Mouse (Mus musculus) heart, embryonic 16.5 days (tissue): ENCODE results near the gene Smyd3. TPM values are rescaled to one million over a fixed set of nuclear protein-coding genes. Genes with fewer than 3 reads are reported as not detected.
"Not testable (repeated sequence)": the region's sequence is repeated elsewhere in the genome, so short reads cannot be mapped to it uniquely, and the experiment has no call there.

Experiments
- ATAC-seq: fragments of 200-750 bp; cut with Nextera tagmentation; replicated peaks from 2 replicates; pipeline ENCODE4 v1.8.0; 2017; ENCODE audit warnings: moderate number of reproducible peaks; ENCODE audit not compliant: insufficient read depth, low FRiP score; ENCODE audit errors: extremely low read depth
- H3K27ac ChIP-seq: fragments of 300-500 bp; sonication (generic); 2 replicates; pipeline ENCODE4 v1.5.1; 2014; ENCODE audit warnings: mild to moderate bottlenecking, low read length, control low read depth, moderate library complexity
- H3K27me3 ChIP-seq: fragments of 300-500 bp; sonication (generic); 2 replicates; pipeline ENCODE4 v1.6.1; 2014; ENCODE audit warnings: low read length, mixed read lengths; ENCODE audit not compliant: control insufficient read depth, insufficient read depth
- H3K36me3 ChIP-seq: fragments of 300-500 bp; sonication (generic); 2 replicates; pipeline ENCODE4 v1.6.1; 2014; ENCODE audit not compliant: control insufficient read depth, insufficient read depth
- H3K4me1 ChIP-seq: fragments of 300-500 bp; sonication (generic); 2 replicates; pipeline ENCODE4 v1.6.1; 2014; ENCODE audit warnings: low read length, mixed read lengths; ENCODE audit not compliant: control insufficient read depth, insufficient read depth
- H3K4me2 ChIP-seq: fragments of 300-500 bp; sonication (generic); 2 replicates; pipeline ENCODE4 v1.6.1; 2014; ENCODE audit warnings: low read depth, mild to moderate bottlenecking, control low read depth, low read length
- H3K4me3 ChIP-seq: fragments of 300-500 bp; sonication (generic); 2 replicates; pipeline ENCODE4 v1.5.1; 2014; ENCODE audit warnings: mild to moderate bottlenecking, control low read depth, low read length
- H3K9ac ChIP-seq: fragments of 300-500 bp; sonication (generic); 2 replicates; pipeline ENCODE4 v1.6.1; 2014; ENCODE audit warnings: low read length, control low read depth
- H3K9me3 ChIP-seq: fragments of 300-500 bp; sonication (generic); replicated peaks from 2 replicates; pipeline ENCODE4 v1.6.1; 2016; ENCODE audit warnings: low read length; ENCODE audit not compliant: control insufficient read depth
- WGBS: fragments of 180-500 bp; shearing (Covaris S2); extraction: QIAGEN DNeasy Blood & Tissue Kit; methylation state at CpG from one replicate; pipeline ENCODE4 v1.1.7; 2014; 5-methylcytosine and 5-hydroxymethylcytosine counted together
- polyA plus RNA-seq: library from polyadenylated mRNA; unstranded; fragments of >200 nt; fragmentation: Nextera tagmentation; extraction: Ambion mirVana; gene quantifications from 2 replicates; pipeline ENCODE4 v1.2.1, GENCODE M21; 2015

Gene Smyd3
- polyA plus RNA-seq, 1 experiment from 2014 or later: 13.3 TPM

- not testable (repeated sequence) for H3K9me3 ChIP-seq, H3K4me2 ChIP-seq, ATAC-seq, H3K36me3 ChIP-seq, H3K9ac ChIP-seq, H3K4me3 ChIP-seq, H3K27ac ChIP-seq, H3K4me1 ChIP-seq, H3K27me3 ChIP-seq
- 79% methylated on average over 5 of the region's 5 CpGs for WGBS
These were observed 353.6 kb downstream of the Smyd3 start for GRCm38 (mm10) chr1:179164219-179164618.

- H3K9ac ChIP-seq, H3K27ac ChIP-seq, H3K4me1 ChIP-seq, H3K36me3 ChIP-seq, H3K4me2 ChIP-seq, H3K4me3 ChIP-seq, H3K9me3 ChIP-seq, H3K27me3 ChIP-seq, ATAC-seq: not testable (repeated sequence)
- WGBS: 96% methylated on average over 1 of the region's 1 CpGs
These were observed 355.1 kb downstream of the Smyd3 start for GRCm38 (mm10) chr1:179162752-179163151.

GRCm38 (mm10) chr1:179161947-179162346 lies 355.9 kb downstream of the Smyd3 start:
- Histone ChIP-seq H3K9ac (no peak overlapping the region), H3K4me3 (no peak overlapping the region), H3K9me3 (no peaks in the 10 kb centered on the region), H3K27me3 (no peaks in the 10 kb centered on the region), H3K4me1 (peaks cover 3% of the 10 kb centered on the region; the same call in 1 of the 2 replicates), H3K27ac (no peak overlapping the region), H3K36me3 (no peaks in the 10 kb centered on the region), H3K4me2 (no peak overlapping the region)
- WGBS: 50% methylated on average over 6 of the region's 6 CpGs
- ATAC-seq: no peak

GRCm38 (mm10) chr1:179160697-179161096 lies 357.1 kb downstream of the Smyd3 start:
- no peaks in the 10 kb centered on the region for H3K27me3 ChIP-seq
- no peak for ATAC-seq
- H3K9me3 ChIP-seq: no peaks in the 10 kb centered on the region
- no peak overlapping the region for H3K9ac ChIP-seq
- H3K36me3 ChIP-seq: no peaks in the 10 kb centered on the region
- H3K4me3 ChIP-seq: no peak overlapping the region
- H3K4me1 ChIP-seq: peaks cover 3% of the 10 kb centered on the region; the same call in 1 of the 2 replicates
- 77% methylated on average over 3 of the region's 3 CpGs for WGBS
- H3K4me2 ChIP-seq: no peak overlapping the region
- H3K27ac ChIP-seq: no peak overlapping the region

DNA sequence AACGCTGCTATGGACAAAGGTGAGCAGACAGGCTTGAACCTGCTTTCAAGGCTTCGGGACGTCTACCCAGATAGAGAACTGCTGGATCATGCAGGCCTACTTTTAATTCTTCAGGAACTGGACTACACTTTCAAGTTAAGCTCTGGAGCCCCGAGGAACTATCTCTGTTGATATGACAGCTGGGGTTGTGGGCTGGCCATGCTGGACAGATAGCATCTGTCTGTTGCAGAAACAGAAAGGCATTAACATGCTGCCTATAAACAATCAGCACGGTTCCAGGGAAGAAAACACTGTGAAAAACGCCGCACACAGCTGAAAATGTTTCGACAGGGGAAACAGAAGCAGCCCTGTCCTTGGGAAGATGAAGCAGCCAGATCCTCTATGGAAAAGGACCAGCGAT lies 365.5 kb downstream of the Smyd3 start:
- 64% methylated on average over 9 of the region's 9 CpGs for WGBS
- Histone ChIP-seq H3K36me3 (no peaks in the 10 kb centered on the region), H3K9ac (no peak overlapping the region), H3K9me3 (no peaks in the 10 kb centered on the region), H3K27ac (no peak overlapping the region), H3K4me1 (peaks cover 8% of the 10 kb centered on the region), H3K4me2 (no peak overlapping the region), H3K27me3 (no peaks in the 10 kb centered on the region), H3K4me3 (no peak overlapping the region)
- ATAC-seq: no peak

- Histone ChIP-seq H3K4me2 (no peak overlapping the region), H3K9ac (no peak overlapping the region), H3K4me3 (no peak overlapping the region), H3K27ac (no peak overlapping the region), H3K27me3 (no peaks in the 10 kb centered on the region), H3K9me3 (no peaks in the 10 kb centered on the region), H3K36me3 (no peaks in the 10 kb centered on the region), H3K4me1 (peaks cover 8% of the 10 kb centered on the region)
- no peak for ATAC-seq
- WGBS: 77% methylated on average over 2 of the region's 2 CpGs
These were observed 366.6 kb downstream of the Smyd3 start for GRCm38 (mm10) chr1:179151275-179151674.

DNA sequence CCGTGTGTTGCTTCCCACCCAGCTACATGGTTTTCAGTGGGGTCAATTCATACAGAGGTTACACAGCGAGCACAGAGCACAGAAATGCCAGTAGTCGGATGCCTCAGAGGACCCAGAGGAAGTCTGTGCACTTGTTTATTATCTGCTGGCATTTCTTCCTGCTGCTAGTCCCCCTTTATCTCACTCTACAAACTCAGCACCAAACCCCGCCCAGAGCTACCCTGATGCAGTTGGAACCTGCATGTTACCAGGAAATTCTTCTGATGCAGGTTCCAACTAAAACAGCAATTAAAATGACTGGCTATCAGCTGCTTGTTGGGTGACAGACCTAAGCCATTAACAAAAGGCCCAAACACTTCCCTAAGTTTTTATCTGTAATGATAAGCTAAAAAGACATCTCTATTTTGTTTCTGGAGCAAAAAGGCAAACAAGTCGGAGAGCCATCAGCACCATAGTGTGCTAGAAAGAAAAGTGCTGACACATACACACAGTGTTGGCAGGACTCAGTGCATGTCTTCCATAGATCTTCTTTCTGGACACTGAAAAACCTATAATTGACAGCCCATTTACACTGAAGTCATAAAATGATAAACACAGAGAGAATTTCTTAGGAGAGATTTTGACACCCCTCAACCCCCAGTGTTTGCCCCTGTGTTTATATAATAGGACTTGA lies 368.2 kb downstream of the Smyd3 start:
- Histone ChIP-seq H3K9me3 (no peaks in the 10 kb centered on the region), H3K9ac (no peak overlapping the region), H3K4me3 (no peak overlapping the region), H3K27me3 (no peaks in the 10 kb centered on the region), H3K4me2 (no peak overlapping the region), H3K27ac (no peak overlapping the region), H3K36me3 (no peaks in the 10 kb centered on the region), H3K4me1 (peaks cover 8% of the 10 kb centered on the region)
- WGBS: 21% methylated on average over 5 of the region's 5 CpGs
- ATAC-seq: no peak; the same call in 1 of the 2 replicates

DNA sequence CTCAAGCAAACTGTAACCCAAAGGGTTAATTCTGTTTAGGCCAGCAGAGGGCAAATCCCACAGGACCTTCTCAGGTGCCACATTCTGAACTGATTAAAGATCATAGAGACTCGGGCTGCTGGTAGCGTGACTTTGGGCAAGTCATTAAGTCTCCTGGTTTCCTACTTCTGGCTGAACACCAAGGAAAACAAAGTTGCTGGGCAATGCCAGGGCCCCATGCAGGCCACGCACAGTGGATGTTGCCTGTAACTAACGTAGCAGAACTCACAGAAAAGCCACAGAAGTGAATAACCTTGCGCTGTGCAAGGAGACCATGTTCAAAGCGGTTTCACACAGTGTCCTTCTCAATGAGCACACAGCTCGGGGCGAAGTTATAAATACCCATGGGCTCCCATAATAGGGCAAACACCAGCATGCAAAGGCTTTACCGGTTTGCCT lies 371.1 kb downstream of the Smyd3 start:
- H3K27me3 ChIP-seq: no peaks in the 10 kb centered on the region
- 0 out of 2 replicates have a peak overlapping the region, but pooled peaks have one; percentile 12 for H3K27ac ChIP-seq
- H3K9me3 ChIP-seq: no peaks in the 10 kb centered on the region
- 0 out of 2 replicates have a peak, but pooled peaks have one; percentile 50 for ATAC-seq
- no peak overlapping the region for H3K9ac ChIP-seq
- peaks cover 8% of the 10 kb centered on the region for H3K4me1 ChIP-seq
- no peak overlapping the region for H3K4me3 ChIP-seq
- H3K36me3 ChIP-seq: no peaks in the 10 kb centered on the region
- H3K4me2 ChIP-seq: no peak overlapping the region
- WGBS: 41% methylated on average over 9 of the region's 9 CpGs

DNA sequence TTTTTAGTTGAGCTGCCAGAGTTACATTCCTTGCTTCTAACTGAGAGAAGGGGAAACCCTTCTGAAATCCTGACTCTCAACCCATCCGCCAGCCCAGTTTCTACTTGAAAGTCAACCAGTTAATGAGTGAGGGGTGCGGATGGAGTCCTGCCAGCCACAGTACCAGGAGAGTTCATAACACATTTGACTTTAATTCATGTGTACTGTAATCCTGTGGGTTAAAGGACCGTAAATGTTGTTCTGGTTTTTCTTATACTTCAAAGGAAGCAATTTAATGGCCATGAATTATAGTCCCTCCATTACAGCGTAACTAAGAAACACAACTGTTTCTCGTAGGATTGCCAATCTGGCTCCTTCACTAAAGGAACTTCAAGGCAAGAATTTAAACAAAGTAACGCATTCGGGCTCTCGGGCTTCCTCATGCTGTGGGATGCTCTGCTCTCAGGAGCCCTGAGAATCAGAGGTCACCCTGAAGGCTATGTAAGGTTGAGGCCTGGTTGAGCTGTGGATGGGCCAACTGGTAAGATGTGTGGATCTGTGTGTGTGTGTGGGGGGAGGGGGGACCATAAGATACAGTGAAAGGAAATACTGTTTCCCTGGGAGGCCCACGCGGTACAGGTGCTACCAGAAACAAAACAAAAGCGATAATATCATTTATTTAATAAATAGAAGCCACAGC lies 374.5 kb downstream of the Smyd3 start:
- no peaks in the 10 kb centered on the region for H3K9me3 ChIP-seq
- ATAC-seq: no peak
- no peak overlapping the region for H3K9ac ChIP-seq
- no peak overlapping the region for H3K4me2 ChIP-seq
- no peak overlapping the region for H3K4me3 ChIP-seq
- no peaks in the 10 kb centered on the region for H3K27me3 ChIP-seq
- WGBS: 87% methylated on average over 11 of the region's 11 CpGs
- no peak overlapping the region for H3K27ac ChIP-seq
- H3K36me3 ChIP-seq: no peaks in the 10 kb centered on the region
- no peaks in the 10 kb centered on the region for H3K4me1 ChIP-seq
